Mouse (Mus musculus) bone marrow macrophage, adult 2 months (primary cell): ENCODE measurements around the gene Cant1.

Experiments
- CTCF ChIP-seq: IDR thresholded peaks from 2 replicates; pipeline ENCODE4 v1.5.1; 2012; ENCODE audit warnings: low read depth, mild to moderate bottlenecking, low read length, moderate library complexity
- POLR2A ChIP-seq: IDR thresholded peaks from 2 replicates; pipeline ENCODE4 v1.6.1; 2012; ENCODE audit warnings: mild to moderate bottlenecking, low read depth, low read length, borderline replicate concordance

- no peak for TF ChIP-seq CTCF
- no peak for TF ChIP-seq POLR2A
These were observed 20.0 kb upstream of the Cant1 start for GRCm38 (mm10) chr11:118438665-118439414.
